Mouse (Mus musculus) E14TG2a.4 (cell line): ENCODE data around the gene Agap2.

Source experiments
- CTCF ChIP-seq: conservative IDR thresholded peaks from 2 replicates; pipeline ENCODE4 v1.5.1; 2014; ENCODE audit warnings: low read length
- NANOG ChIP-seq: IDR thresholded peaks from 2 replicates; pipeline ENCODE4 v1.6.1; 2014; ENCODE audit warnings: borderline replicate concordance, low read length, mixed read lengths
- POU5F1 ChIP-seq: IDR thresholded peaks from 2 replicates; pipeline ENCODE4 v1.6.1; 2014; ENCODE audit warnings: low read length, borderline replicate concordance

DNA sequence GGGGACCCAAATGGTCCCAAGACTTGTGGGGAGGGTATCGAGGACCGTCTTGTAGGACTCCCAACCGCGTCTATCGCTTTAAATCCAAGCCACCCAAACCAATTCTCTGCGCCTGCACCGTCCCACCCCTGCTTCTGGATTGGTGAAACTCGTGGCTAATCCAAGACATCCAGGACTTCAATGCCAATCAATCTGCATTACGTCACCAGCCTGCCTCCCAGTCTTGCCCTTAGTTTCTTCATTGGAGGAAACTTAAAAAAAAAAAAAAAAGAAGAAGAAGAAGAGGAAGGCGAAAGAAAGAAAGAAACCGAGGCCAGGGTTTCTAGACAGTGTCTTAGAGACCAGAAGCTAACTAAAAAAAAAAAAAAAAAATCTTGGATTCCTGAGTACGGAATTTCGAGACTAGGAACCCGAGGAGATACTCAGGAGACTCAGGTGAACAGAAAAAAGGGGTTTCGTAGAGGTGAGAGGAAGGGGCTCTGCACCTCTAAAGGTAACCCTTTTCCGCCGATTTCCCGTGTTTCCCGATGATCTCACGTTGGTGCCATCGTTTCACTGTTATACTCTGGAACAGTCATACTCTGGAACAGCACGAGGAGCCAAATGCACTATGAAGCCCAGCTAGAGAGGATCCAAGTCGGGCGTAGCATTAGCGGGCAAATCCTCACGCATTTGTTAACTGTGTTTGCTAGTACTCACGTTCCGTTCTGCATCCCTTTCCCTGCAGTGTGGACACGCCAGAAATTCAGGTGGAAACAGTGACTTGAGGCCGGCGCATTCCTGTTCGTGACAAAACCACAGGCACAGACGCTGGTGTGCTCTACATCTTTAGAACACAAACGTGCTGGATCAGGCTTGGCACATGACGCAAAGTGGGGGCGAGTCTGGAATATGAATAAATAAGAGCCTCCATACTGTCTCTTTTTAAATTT, 4.6 kb upstream of the Agap2 start, which contains the start of gene Tspan31:
- TF ChIP-seq CTCF = no peak
- TF ChIP-seq POU5F1 = no peak
- TF ChIP-seq NANOG = no peak
